Mouse (Mus musculus) stomach, embryonic 16.5 days (tissue): ENCODE results near the gene Tjap1. TPM values are rescaled to one million over a fixed set of nuclear protein-coding genes. Genes with fewer than 3 reads are reported as not detected.

Experiments used
- ATAC-seq: fragments of 200-750 bp; cut with Nextera tagmentation; 2 replicates; pipeline ENCODE4 v1.8.0; 2017; ENCODE audit warnings: moderate number of reproducible peaks, moderate TSS enrichment; ENCODE audit not compliant: insufficient read depth, low FRiP score
- H3K27ac ChIP-seq: fragments of 300-500 bp; sonication (generic); 2 replicates; pipeline ENCODE4 v1.5.1; 2014; ENCODE audit warnings: low read length
- H3K27me3 ChIP-seq: fragments of 300-500 bp; sonication (generic); 2 replicates; pipeline ENCODE4 v1.6.1; 2014; ENCODE audit warnings: low read length, control low read depth, mixed read lengths; ENCODE audit not compliant: control insufficient read depth, insufficient read depth
- H3K36me3 ChIP-seq: fragments of 300-500 bp; sonication (generic); 2 replicates; pipeline ENCODE4 v1.6.1; 2014; ENCODE audit warnings: low read length; ENCODE audit not compliant: control insufficient read depth, insufficient read depth
- H3K4me1 ChIP-seq: fragments of 300-500 bp; sonication (generic); 2 replicates; pipeline ENCODE4 v1.6.1; 2014; ENCODE audit warnings: low read length, control low read depth, mixed read lengths; ENCODE audit not compliant: control insufficient read depth, insufficient read depth
- H3K4me2 ChIP-seq: fragments of 300-500 bp; sonication (generic); 2 replicates; pipeline ENCODE4 v1.6.1; 2014; ENCODE audit warnings: low read depth, low read length, mixed read lengths
- H3K4me3 ChIP-seq: fragments of 300-500 bp; sonication (generic); replicated peaks from 2 replicates; pipeline ENCODE4 v1.5.1; 2014; ENCODE audit warnings: mild to moderate bottlenecking, low read length
- H3K9ac ChIP-seq: fragments of 300-500 bp; sonication (generic); 2 replicates; pipeline ENCODE4 v1.6.1; 2014; ENCODE audit warnings: low read length
- H3K9me3 ChIP-seq: fragments of 300-500 bp; sonication (generic); replicated peaks from 2 replicates; pipeline ENCODE4 v1.6.1; 2016; ENCODE audit warnings: low read length, control low read depth; ENCODE audit not compliant: control insufficient read depth
- WGBS: fragments of 180-500 bp; shearing (Covaris S2); extraction: QIAGEN DNeasy Blood & Tissue Kit; methylation state at CpG from one replicate; pipeline ENCODE4 v1.1.7; 2014; 5-methylcytosine and 5-hydroxymethylcytosine counted together
- microRNA counts: library from miRNA; unstranded; fragments of <30 nt; microRNA quantifications from one replicate; lab custom pipeline; 2016
- microRNA-seq: library from miRNA; unstranded; fragments of <30 nt; microRNA quantifications from one replicate; pipeline ENCODE4, GENCODE M21; 2016
- polyA plus RNA-seq: library from polyadenylated mRNA; unstranded; fragments of >200 nt; fragmentation: Nextera tagmentation; extraction: Ambion mirVana; gene quantifications from 2 replicates; pipeline ENCODE4 v1.2.1, GENCODE M21; 2015

Gene Tjap1
- polyA plus RNA-seq, 1 experiment from 2014 or later: 36.8 TPM

- Histone ChIP-seq H3K36me3 (peaks cover 15% of the 10 kb centered on the region), H3K9ac (no peak overlapping the region), H3K9me3 (no peaks in the 10 kb centered on the region), H3K4me3 (no peak overlapping the region), H3K27ac (no peak overlapping the region), H3K4me1 (no peaks in the 10 kb centered on the region), H3K27me3 (no peaks in the 10 kb centered on the region), H3K4me2 (no peak overlapping the region)
- 79% methylated on average over 5 of the region's 5 CpGs for whole genome bisulfite sequencing
- ATAC-seq: no peak
Observed at GRCm38 (mm10) chr17:46237480-46237879, 45.3 kb downstream of the Tjap1 start.

GRCm38 (mm10) chr17:46237079-46237478, 45.7 kb downstream of the Tjap1 start:
- peaks cover 12% of the 10 kb centered on the region for H3K36me3 ChIP-seq
- WGBS: 88% methylated on average over 6 of the region's 6 CpGs

GRCm38 (mm10) chr17:46236067-46236466, 46.8 kb downstream of the Tjap1 start:
- no peak overlapping the region for H3K9ac ChIP-seq
- 72% methylated on average over 1 of the region's 1 CpGs for WGBS
- no peak for ATAC-seq
- H3K4me2 ChIP-seq: no peak overlapping the region
- peaks cover 12% of the 10 kb centered on the region for H3K36me3 ChIP-seq
- no peaks in the 10 kb centered on the region for H3K4me1 ChIP-seq
- no peak overlapping the region for H3K27ac ChIP-seq
- no peak overlapping the region for H3K4me3 ChIP-seq
- no peaks in the 10 kb centered on the region for H3K9me3 ChIP-seq
- H3K27me3 ChIP-seq: no peaks in the 10 kb centered on the region

More at GRCm38 (mm10) chr17:46237079-46237478, 45.7 kb downstream of the Tjap1 start:
- ATAC-seq: no peak
- H3K27me3 ChIP-seq: no peaks in the 10 kb centered on the region
- H3K4me2 ChIP-seq: no peak overlapping the region
- no peaks in the 10 kb centered on the region for H3K4me1 ChIP-seq
- H3K9ac ChIP-seq: no peak overlapping the region
- H3K9me3 ChIP-seq: no peaks in the 10 kb centered on the region
- no peak overlapping the region for H3K4me3 ChIP-seq
- no peak overlapping the region for H3K27ac ChIP-seq

- Histone ChIP-seq H3K4me3 (no peak overlapping the region), H3K9me3 (no peaks in the 10 kb centered on the region), H3K36me3 (peaks cover 22% of the 10 kb centered on the region), H3K9ac (no peak overlapping the region), H3K27me3 (no peaks in the 10 kb centered on the region), H3K4me1 (no peaks in the 10 kb centered on the region), H3K4me2 (no peak overlapping the region), H3K27ac (no peak overlapping the region)
- WGBS: 90% methylated on average over 7 of the region's 7 CpGs
- ATAC-seq: no peak
Observed at GRCm38 (mm10) chr17:46227576-46227975, 55.2 kb downstream of the Tjap1 start.

- Histone ChIP-seq H3K4me1 (no peaks in the 10 kb centered on the region), H3K9me3 (no peaks in the 10 kb centered on the region), H3K4me2 (no peak overlapping the region), H3K36me3 (peaks cover 19% of the 10 kb centered on the region; the same call in 1 of the 2 replicates), H3K9ac (no peak overlapping the region), H3K4me3 (no peak overlapping the region), H3K27ac (no peak overlapping the region), H3K27me3 (no peaks in the 10 kb centered on the region)
- WGBS: 91% methylated on average over 3 of the region's 3 CpGs
- ATAC-seq: no peak
Observed at GRCm38 (mm10) chr17:46221601-46222000, 61.2 kb downstream of the Tjap1 start.

GRCm38 (mm10) chr17:46210550-46210949, 72.3 kb downstream of the Tjap1 start:
- H3K9me3 ChIP-seq: no peaks in the 10 kb centered on the region
- H3K4me1 ChIP-seq: no peaks in the 10 kb centered on the region
- H3K27ac ChIP-seq: no peak overlapping the region
- peaks cover 17% of the 10 kb centered on the region for H3K36me3 ChIP-seq
- H3K9ac ChIP-seq: no peak overlapping the region
- no peaks in the 10 kb centered on the region for H3K27me3 ChIP-seq
- no peak overlapping the region for H3K4me3 ChIP-seq
- ATAC-seq: no peak
- no peak overlapping the region for H3K4me2 ChIP-seq
- 88% methylated on average over 3 of the region's 3 CpGs for WGBS

MicroRNAs encoded within 50 kb of the gene (microRNA counts, 519-probe panel; counts per million panel counts)
- microRNA mmu-miR-693-3p (lab: Ali Mortazavi, UCI): not detected
- 1,379 counts per million, percentile 13 among the panel's probes with 10 or more counts for microRNA mmu-miR-693-5p (lab: Ali Mortazavi, UCI)

Small RNA genes lying within 50 kb of the gene (microRNA-seq; reads per million reads assigned to microRNA genes)
- not detected for gene Mir693

Other genes with a start within 250 kb of the Tjap1 start
- 124 and 126 TPM in 2 replicates for gene Mrps18a, start 172.0 kb downstream of the Tjap1 start, polyA plus RNA-seq
- gene Rsph9, start 138.8 kb downstream of the Tjap1 start, polyA plus RNA-seq: 10.0 and 10.1 TPM in 2 replicates
- gene Mad2l1bp, start 129.5 kb downstream of the Tjap1 start, polyA plus RNA-seq: 33.9 and 36.6 TPM in 2 replicates
- gene Gtpbp2, start 122.0 kb downstream of the Tjap1 start, polyA plus RNA-seq: 37.9 and 39.2 TPM in 2 replicates
- 14.9 and 15.1 TPM in 2 replicates for gene Polh, start 80.4 kb downstream of the Tjap1 start, polyA plus RNA-seq
- gene Xpo5, start 80.2 kb downstream of the Tjap1 start, polyA plus RNA-seq: 32.7 and 32.9 TPM in 2 replicates
- 67.9 and 72.6 TPM in 2 replicates for gene Polr1c, start 35.0 kb downstream of the Tjap1 start, polyA plus RNA-seq
- gene Yipf3, start 34.9 kb downstream of the Tjap1 start, polyA plus RNA-seq: 111 and 120 TPM in 2 replicates
- gene Lrrc73, start 29.5 kb downstream of the Tjap1 start, polyA plus RNA-seq: 0.45 and 0.48 TPM in 2 replicates
- gene Dlk2, start 14.4 kb upstream of the Tjap1 start, polyA plus RNA-seq: 6.7 and 8.8 TPM in 2 replicates
- gene Abcc10, start 45.3 kb upstream of the Tjap1 start, polyA plus RNA-seq: 6.6 and 6.7 TPM in 2 replicates
- 4.9 and 5.4 TPM in 2 replicates for gene Zfp318, start 100.7 kb upstream of the Tjap1 start, polyA plus RNA-seq
- gene Crip3, start 145.9 kb upstream of the Tjap1 start, polyA plus RNA-seq: 1.5 and 1.8 TPM in 2 replicates
- gene Slc22a7, start 155.4 kb upstream of the Tjap1 start, polyA plus RNA-seq: not detected in 2 replicates
- gene Ttbk1, start 204.6 kb upstream of the Tjap1 start, polyA plus RNA-seq: 0.12 and 0.19 TPM in 2 replicates
- 40.4 and 45.3 TPM in 2 replicates for gene Dnph1, start 213.7 kb upstream of the Tjap1 start, polyA plus RNA-seq